Mouse (Mus musculus) bone marrow, adult 2 months (tissue): ENCODE results near the gene Samd1.

Source experiments
- CTCF ChIP-seq: fragments of 200-500 bp; IDR thresholded peaks from 2 replicates; pipeline ENCODE4 v1.5.1; 2011; ENCODE audit warnings: low read length, control low read depth; ENCODE audit not compliant: control insufficient read depth, insufficient read depth
- POLR2A ChIP-seq: fragments of 200-500 bp; IDR thresholded peaks from 2 replicates; pipeline ENCODE4 v1.6.1; 2011; ENCODE audit warnings: low read depth, mild to moderate bottlenecking, control low read depth, low read length, borderline replicate concordance; ENCODE audit not compliant: control insufficient read depth

GRCm38 (mm10) chr8:84019738-84020137 lies 22.3 kb downstream of the Samd1 start:
- TF ChIP-seq CTCF, result no peak
- TF ChIP-seq POLR2A, result no peak
